Mouse (Mus musculus): ENCODE measurements around the gene Galnt16.

The Galnt16 gene

GRCm38 (mm10) chr12:80668391-80668790, 150.3 kb downstream of the Galnt16 start:
- DNase-seq (ENCODE audit: low spot score in 2 of 2): no peak

- DNase-seq (ENCODE audit: low spot score in 2 of 2): peak; percentile 25 to 70
Measured at GRCm38 (mm10) chr12:80673170-80673569, 155.1 kb downstream of the Galnt16 start.

Measured in spleen, postnatal 4 days (tissue).